Mouse (Mus musculus) CH12.LX (cell line): ENCODE measurements around the gene Catip. TPM values are rescaled to one million over a fixed set of nuclear protein-coding genes. Genes with fewer than 3 reads are reported as not detected.
A peak's percentile ranks its signal among the peaks of the same experiment; 100 is the strongest.

Experiments used
- DNase-seq: peaks from one replicate; pipeline ENCODE4 v3.0.0-alpha.2; 2013; ENCODE audit errors: extremely low read depth
- H3K27ac ChIP-seq: 2 replicates; pipeline ENCODE4 v1.5.1; 2012; ENCODE audit warnings: low read depth, mild to moderate bottlenecking, control low read depth, moderate library complexity; ENCODE audit not compliant: insufficient read depth
- H3K27me3 ChIP-seq: replicated peaks from 2 replicates; pipeline ENCODE3; 2012; ENCODE audit warnings: inconsistent platforms
- H3K36me3 ChIP-seq, 2 experiments: replicated peaks in 1 of 2; 2 replicates each; pipeline versions ENCODE3 to v1.6.1; 2012; ENCODE audit warnings: inconsistent platforms in 1 of 2, low read length in 1 of 2, mild to moderate bottlenecking in 1 of 2, mixed read lengths in 1 of 2, moderate library complexity in 1 of 2; ENCODE audit not compliant: control insufficient read depth in 1 of 2, insufficient read depth in 1 of 2
- H3K4me1 ChIP-seq, 2 experiments: 2 replicates each; pipeline ENCODE4 v1.6.1; 2012; ENCODE audit warnings: inconsistent platforms in 1 of 2, moderate library complexity in 1 of 2; ENCODE audit not compliant: insufficient read depth in 2 of 2, control insufficient read depth in 1 of 2
- H3K4me2 ChIP-seq: 2 replicates; pipeline ENCODE4 v1.6.1; 2012; ENCODE audit warnings: low read depth, mild to moderate bottlenecking, control low read depth; ENCODE audit not compliant: poor library complexity, insufficient read depth, severe bottlenecking
- H3K4me3 ChIP-seq, 3 experiments: fragments of 150-350 bp in 1 of 3; sonication (generic) in 1 of 3; replicated peaks in 1 of 3; 2 replicates each; pipeline versions ENCODE3 to v1.5.1; 2011 to 2012; ENCODE audit warnings: low read depth in 2 of 3, low read length in 2 of 3, mild to moderate bottlenecking in 2 of 3, moderate library complexity in 2 of 3, control low read depth in 1 of 3, improper control_type of control experiment in 1 of 3, inconsistent platforms in 1 of 3, mixed read lengths in 1 of 3; ENCODE audit not compliant: poor library complexity in 1 of 3
- H3K79me2 ChIP-seq: replicated peaks from 2 replicates; pipeline ENCODE4 v1.6.1; 2012; ENCODE audit warnings: mild to moderate bottlenecking, moderate library complexity; ENCODE audit not compliant: control insufficient read depth, poor library complexity, insufficient read depth, severe bottlenecking; ENCODE audit errors: extremely low read depth
- H3K9ac ChIP-seq: 2 replicates; pipeline ENCODE4 v1.6.1; 2012; ENCODE audit warnings: low read depth, mild to moderate bottlenecking, control low read depth, moderate library complexity; ENCODE audit not compliant: insufficient read depth
- H3K9me3 ChIP-seq: replicated peaks from 2 replicates; pipeline ENCODE3; 2012; ENCODE audit warnings: low read length, inconsistent platforms, mixed read lengths
- BHLHE40 ChIP-seq: IDR thresholded peaks from 2 replicates; pipeline ENCODE4 v1.6.1; 2011; ENCODE audit warnings: mild to moderate bottlenecking, low read depth, low read length, improper control_type of control experiment
- CHD1 ChIP-seq: IDR thresholded peaks from 2 replicates; pipeline ENCODE4 v1.6.1; 2012; ENCODE audit warnings: low read depth, low read length, improper control_type of control experiment, inconsistent platforms
- CTCF ChIP-seq, 2 experiments: IDR thresholded peaks in 1 of 2; conservative IDR thresholded peaks in 1 of 2; 2 replicates each; pipeline ENCODE4 v1.5.1; 2011 to 2012; ENCODE audit warnings: low read depth in 2 of 2, low read length in 2 of 2, improper control_type of control experiment in 1 of 2, inconsistent platforms in 1 of 2, mild to moderate bottlenecking in 1 of 2, moderate library complexity in 1 of 2
- E2F4 ChIP-seq: IDR thresholded peaks from 2 replicates; pipeline ENCODE4 v1.6.1; 2011; ENCODE audit warnings: low read depth, low read length, improper control_type of control experiment; ENCODE audit not compliant: insufficient replicate concordance
- HCFC1 ChIP-seq: IDR thresholded peaks from 2 replicates; pipeline ENCODE4 v1.6.1; 2012; ENCODE audit warnings: low read depth, mild to moderate bottlenecking, inconsistent platforms, low read length, improper control_type of control experiment
- JUN ChIP-seq: IDR thresholded peaks from 2 replicates; pipeline ENCODE4 v1.6.1; 2011; ENCODE audit warnings: low read depth, mild to moderate bottlenecking, low read length, improper control_type of control experiment, moderate library complexity; ENCODE audit not compliant: insufficient read depth
- MAFK ChIP-seq: IDR thresholded peaks from 2 replicates; pipeline ENCODE4 v1.6.1; 2011; ENCODE audit warnings: low read length, improper control_type of control experiment; ENCODE audit not compliant: insufficient replicate concordance
- PAX5 ChIP-seq: IDR thresholded peaks from 2 replicates; pipeline ENCODE4 v1.6.1; 2012; ENCODE audit warnings: low read length, inconsistent platforms, mixed read lengths
- RCOR1 ChIP-seq: conservative IDR thresholded peaks from 2 replicates; pipeline ENCODE4 v1.6.1; 2012; ENCODE audit warnings: low read depth, mild to moderate bottlenecking, inconsistent platforms, low read length, improper control_type of control experiment
- TCF12 ChIP-seq: IDR thresholded peaks from 2 replicates; pipeline ENCODE4 v1.6.1; 2014; ENCODE audit warnings: low read depth, mild to moderate bottlenecking, inconsistent platforms, low read length, improper control_type of control experiment
- UBTF ChIP-seq: IDR thresholded peaks from 2 replicates; pipeline ENCODE4 v1.6.1; 2012; ENCODE audit warnings: low read depth, mild to moderate bottlenecking, inconsistent platforms, low read length, improper control_type of control experiment, moderate library complexity
- ZKSCAN1 ChIP-seq: IDR thresholded peaks from 2 replicates; pipeline ENCODE4 v1.6.1; 2012; ENCODE audit warnings: low read depth, inconsistent platforms, low read length, improper control_type of control experiment, borderline replicate concordance
- ZMIZ1 ChIP-seq: IDR thresholded peaks from 2 replicates; pipeline ENCODE4 v1.6.1; 2012; ENCODE audit warnings: low read depth, mild to moderate bottlenecking, inconsistent platforms, low read length, improper control_type of control experiment
- dilution Hi-C: fragments of 300-500 bp; cut with MboI; formaldehyde crosslinking; loops from 2 replicates; pipeline ENCODE4 v1.14.3; 2020; ENCODE audit warnings: low sequenced_read_pairs; ENCODE audit not compliant: extremely low pct_unique_long_range_greater_than_20kb, extremely low pct_ligation_motif_present
- in situ Hi-C: fragments of 300-500 bp; cut with MboI; formaldehyde crosslinking; loops from 3 replicates; pipeline ENCODE4 v1.14.3; 2019; ENCODE audit warnings: low sequenced_read_pairs, low pct_ligation_motif_present, low pct_unique_long_range_greater_than_20kb, mixed read lengths
- polyA plus RNA-seq: library from polyadenylated mRNA; unstranded; fragments of >175 nt; gene quantifications from 2 replicates; pipeline ENCODE4 v1.2.1, GENCODE M21; 2012; ENCODE audit warnings: low read depth; ENCODE audit not compliant: insufficient read length
- total RNA-seq, 2 experiments: library from RNA; depleted of rRNA; stranded (reverse); fragments of 300-350 nt in 1 of 2; fragments of >200 nt in 1 of 2; gene quantifications; 2 replicates each; pipeline ENCODE4 v1.2.3; 2012 to 2014

Catip gene
- total and polyA plus RNA-seq, 3 experiments: 0.11 to 2.6 (median 0.30) TPM

GRCm38 (mm10) chr1:74353453-74354229 is 8.3 kb upstream of the Catip start:
- dilution Hi-C loops (no loop called here), in situ Hi-C loops (no loop called here)

DNA sequence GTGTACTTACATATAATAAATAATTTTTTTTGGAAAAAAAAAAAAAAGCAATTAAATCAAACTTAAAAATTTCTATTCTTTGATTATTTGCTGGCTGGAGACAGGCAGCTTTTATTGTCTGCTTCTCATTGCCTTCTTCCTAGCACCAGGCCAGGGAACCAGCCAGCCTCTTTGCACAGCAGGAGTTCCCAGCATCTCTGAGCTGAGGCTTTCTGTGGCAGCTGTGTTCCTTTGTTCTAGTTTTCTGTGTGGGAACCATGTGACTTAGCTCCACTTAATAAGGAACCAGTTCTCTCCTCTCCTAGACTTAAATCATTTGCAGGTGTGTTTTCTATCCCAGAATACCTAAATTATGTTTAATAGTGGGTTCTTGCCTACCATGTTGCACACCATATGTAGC is 4.4 kb upstream of the Catip start:
- DNase-seq: no peak
- peaks cover 27 to 71% of the 10 kb centered on the region in 2 experiments for H3K4me1 ChIP-seq
- dilution Hi-C loops: no loop called here
- TF ChIP-seq TCF12 (no peak), JUN (no peak), RCOR1 (no peak), HCFC1 (no peak), PAX5 (no peak), CTCF (conservative IDR thresholded peaks at IDR 0.05 in 1 of 2, IDR thresholded peaks at IDR 0.05 in 1 of 2; ENCODE audit: low read depth in 2 of 2, low read length in 2 of 2) (no peak), ZKSCAN1 (no peak), E2F4 (no peak), UBTF (no peak)
- H3K27ac ChIP-seq: no peak overlapping the region
- no peaks in the 10 kb centered on the region for H3K27me3 ChIP-seq
- H3K4me3 ChIP-seq: no peak overlapping the region
- H3K4me2 ChIP-seq: no peak overlapping the region
- peaks cover 30 to 37% of the 10 kb centered on the region in 2 experiments for H3K36me3 ChIP-seq
- H3K9me3 ChIP-seq: no peaks in the 10 kb centered on the region
- H3K79me2 ChIP-seq: no peaks in the 10 kb centered on the region
- in situ Hi-C loops: no loop called here
- H3K9ac ChIP-seq: no peak overlapping the region

More at GRCm38 (mm10) chr1:74353453-74354229, 8.3 kb upstream of the Catip start:
- DNase-seq: no peak
- Histone ChIP-seq H3K36me3 (peaks cover 61 to 71% of the 10 kb centered on the region in 2 experiments), H3K4me1 (peaks cover 43 to 81% of the 10 kb centered on the region in 2 experiments), H3K9ac (no peak overlapping the region), H3K4me3 (peak overlapping the region in 2 of 3 experiments; percentile 56 to 59), H3K27me3 (no peaks in the 10 kb centered on the region), H3K79me2 (peaks cover 3% of the 10 kb centered on the region; the same call in 1 of the 2 replicates), H3K9me3 (no peaks in the 10 kb centered on the region), H3K4me2 (no peak overlapping the region), H3K27ac (peak overlapping the region; percentile 96; the same call in 1 of the 2 replicates)
- TF ChIP-seq BHLHE40: no peak
- TF ChIP-seq MAFK: no peak
- 0 out of 2 replicates have a peak, but pooled peaks have one; percentile 31 for TF ChIP-seq CHD1
- no peak for TF ChIP-seq PAX5
- peak; percentile 67; the same call in 1 of the 2 replicates for TF ChIP-seq ZKSCAN1
- TF ChIP-seq ZMIZ1: peak; percentile 57
